Mouse (Mus musculus) liver, embryonic 11.5 days (tissue): ENCODE measurements at regions not wholly inside any gene's neighbourhood (a gene's known extent, or its start where the extent isn't known, plus 50 kb on each side); places are given as distances from the start of the nearest gene placed in this dataset.
A peak's percentile ranks its signal among the peaks of the same experiment; 100 is the strongest.

Experiments used
- ATAC-seq: fragments of 200-750 bp; cut with Nextera tagmentation; replicated peaks from 2 replicates; pipeline ENCODE4 v1.8.0; 2017; ENCODE audit warnings: moderate number of reproducible peaks, mild to moderate bottlenecking, moderate TSS enrichment, moderate library complexity; ENCODE audit not compliant: low FRiP score
- DNase-seq: peaks from one replicate; pipeline ENCODE4 v3.0.0-alpha.2; 2017; ENCODE audit warnings: low spot score
- H3K27ac ChIP-seq: fragments of 300-500 bp; sonication (generic); 2 replicates; pipeline ENCODE4 v1.5.1; 2014; ENCODE audit warnings: mild to moderate bottlenecking, low read depth, low read length, control low read depth
- H3K27me3 ChIP-seq: fragments of 300-500 bp; sonication (generic); replicated peaks from 2 replicates; pipeline ENCODE4 v1.6.1; 2014; ENCODE audit warnings: low read length, mixed read lengths; ENCODE audit not compliant: control insufficient read depth, insufficient read depth
- H3K36me3 ChIP-seq: fragments of 300-500 bp; sonication (generic); 2 replicates; pipeline ENCODE4 v1.6.1; 2014; ENCODE audit warnings: mild to moderate bottlenecking, low read length, moderate library complexity, mixed read lengths; ENCODE audit not compliant: control insufficient read depth, insufficient read depth
- H3K4me1 ChIP-seq: fragments of 300-500 bp; sonication (generic); replicated peaks from 2 replicates; pipeline ENCODE4 v1.6.1; 2014; ENCODE audit warnings: low read length, mixed read lengths; ENCODE audit not compliant: control insufficient read depth, insufficient read depth
- H3K4me2 ChIP-seq: fragments of 300-500 bp; sonication (generic); 2 replicates; pipeline ENCODE4 v1.6.1; 2014; ENCODE audit warnings: mild to moderate bottlenecking, control low read depth, moderate library complexity
- H3K4me3 ChIP-seq: fragments of 300-500 bp; sonication (generic); 2 replicates; pipeline ENCODE4 v1.5.1; 2014; ENCODE audit warnings: low read depth, low read length, control low read depth
- H3K9ac ChIP-seq: fragments of 300-500 bp; sonication (generic); 2 replicates; pipeline ENCODE4 v1.6.1; 2014; ENCODE audit warnings: low read depth, low read length, control low read depth
- H3K9me3 ChIP-seq: fragments of 300-500 bp; sonication (generic); 2 replicates; pipeline ENCODE4 v1.6.1; 2016; ENCODE audit warnings: low read length, inconsistent platforms, mixed read lengths; ENCODE audit not compliant: control insufficient read depth
- WGBS: fragments of 180-500 bp; shearing (Covaris S2); extraction: QIAGEN DNeasy Blood & Tissue Kit; methylation state at CpG from one replicate; pipeline ENCODE4 v1.1.7; 2014; 5-methylcytosine and 5-hydroxymethylcytosine counted together

DNA sequence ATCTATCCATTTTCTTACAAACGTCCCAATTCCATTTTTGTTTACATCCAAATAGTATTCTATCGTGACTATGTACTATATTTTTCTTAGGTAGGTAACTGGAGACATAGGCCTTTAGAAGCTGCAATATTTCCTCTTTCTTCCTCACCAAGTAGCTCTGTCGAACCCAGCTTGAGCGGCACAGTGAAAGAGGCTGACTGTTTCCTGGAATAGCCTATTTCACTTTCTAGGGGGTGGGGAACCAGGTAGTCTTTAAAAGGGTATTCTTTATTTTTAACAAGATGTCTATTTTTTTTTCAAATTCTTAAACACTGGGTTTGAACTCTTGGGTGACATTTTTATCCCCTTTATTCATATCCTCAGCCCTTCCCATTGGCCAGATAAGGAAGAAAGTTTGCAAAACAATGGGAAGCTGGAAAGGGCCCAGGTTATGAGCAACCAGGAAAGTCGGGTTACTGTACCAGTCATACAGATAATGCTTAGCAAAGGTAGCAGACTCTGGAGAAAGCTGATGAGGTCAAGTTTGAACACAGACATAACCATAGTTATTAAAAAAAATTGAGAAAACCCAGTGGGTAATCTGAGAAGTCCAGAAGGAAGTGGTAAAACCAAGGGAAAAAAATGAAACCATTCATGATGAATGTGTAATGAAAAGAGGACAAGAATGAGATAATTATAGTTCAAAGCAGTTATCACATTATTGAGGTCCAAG is 103.3 kb upstream of the Tnfaip3 start:
- H3K9me3 ChIP-seq: no peaks in the 10 kb centered on the region
- H3K27ac ChIP-seq: no peak overlapping the region
- no peak overlapping the region for H3K9ac ChIP-seq
- 62% methylated on average over 5 of the region's 5 CpGs for WGBS
- H3K36me3 ChIP-seq: no peaks in the 10 kb centered on the region
- ATAC-seq: no peak
- H3K27me3 ChIP-seq: no peaks in the 10 kb centered on the region
- no peak overlapping the region for H3K4me3 ChIP-seq
- no peak overlapping the region for H3K4me2 ChIP-seq
- DNase-seq: no peak
- no peaks in the 10 kb centered on the region for H3K4me1 ChIP-seq

DNA sequence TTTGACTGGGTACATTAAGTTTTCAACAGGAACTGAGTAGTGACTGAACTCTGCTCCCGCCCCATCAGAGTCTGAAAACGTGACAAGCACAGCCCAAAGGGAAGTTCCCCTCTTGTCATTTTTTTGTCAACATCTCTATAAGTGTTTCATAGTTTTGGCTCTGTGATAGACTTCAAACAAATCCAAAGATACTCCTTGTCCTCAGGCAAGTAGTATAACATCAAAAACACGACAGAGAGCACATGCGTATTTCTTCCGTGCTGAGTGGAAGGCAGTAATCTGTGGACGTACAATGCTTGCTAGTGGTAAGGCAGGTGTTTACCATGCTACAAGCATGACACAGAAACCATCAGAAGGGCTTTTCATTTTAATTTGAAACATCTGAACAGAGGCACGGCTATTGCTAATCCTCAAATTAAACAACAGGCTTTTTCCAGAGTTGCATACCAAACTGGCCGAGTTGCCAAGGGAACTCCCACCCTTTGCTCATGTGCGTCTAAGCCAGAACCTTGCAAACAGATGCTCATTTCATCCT is 101.7 kb upstream of the Tnfaip3 start:
- Histone ChIP-seq H3K9me3 (no peaks in the 10 kb centered on the region), H3K4me3 (no peak overlapping the region), H3K27ac (no peak overlapping the region), H3K36me3 (no peaks in the 10 kb centered on the region), H3K4me1 (no peaks in the 10 kb centered on the region), H3K9ac (no peak overlapping the region), H3K27me3 (no peaks in the 10 kb centered on the region), H3K4me2 (no peak overlapping the region)
- WGBS: 72% methylated on average over 9 of the region's 9 CpGs
- ATAC-seq (no peak), DNase-seq (no peak)

GRCm38 (mm10) chr10:19112459-19112858 is 97.0 kb upstream of the Tnfaip3 start:
- WGBS: 66% methylated on average over 2 of the region's 2 CpGs
- ATAC-seq: no peak

DNA sequence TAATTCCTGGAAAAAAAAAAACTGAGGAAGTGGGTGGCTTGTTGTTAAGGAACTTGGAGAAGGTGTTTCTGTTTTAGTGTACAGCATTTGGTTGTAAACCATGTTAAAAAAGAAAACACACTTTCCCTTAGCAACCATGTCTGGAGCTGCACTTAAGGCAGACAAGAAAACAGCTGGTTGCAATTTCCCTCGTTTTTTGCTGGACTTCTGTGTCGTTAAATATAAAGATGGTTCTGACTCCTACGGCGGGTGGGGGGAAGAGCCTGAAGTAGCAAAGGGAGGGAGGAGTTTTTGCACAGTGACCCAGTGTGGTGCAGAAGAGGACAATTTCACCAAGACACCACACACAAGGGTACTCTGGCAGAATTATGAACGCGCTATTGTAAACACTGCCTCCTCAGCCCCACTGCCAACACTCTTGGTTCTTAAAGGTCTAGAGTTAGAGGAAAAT is 89.8 kb upstream of the Tnfaip3 start:
- DNase-seq (no peak), ATAC-seq (no peak)
- no peak overlapping the region for H3K27ac ChIP-seq
- no peaks in the 10 kb centered on the region for H3K4me1 ChIP-seq
- no peaks in the 10 kb centered on the region for H3K9me3 ChIP-seq
- H3K4me2 ChIP-seq: no peak overlapping the region
- H3K4me3 ChIP-seq: no peak overlapping the region
- no peaks in the 10 kb centered on the region for H3K36me3 ChIP-seq
- 75% methylated on average over 6 of the region's 6 CpGs for WGBS
- H3K27me3 ChIP-seq: no peaks in the 10 kb centered on the region
- H3K9ac ChIP-seq: no peak overlapping the region

More at GRCm38 (mm10) chr10:19112459-19112858, 97.0 kb upstream of the Tnfaip3 start:
- no peaks in the 10 kb centered on the region for H3K9me3 ChIP-seq
- H3K36me3 ChIP-seq: no peaks in the 10 kb centered on the region
- no peaks in the 10 kb centered on the region for H3K4me1 ChIP-seq
- no peak for DNase-seq
- H3K27me3 ChIP-seq: no peaks in the 10 kb centered on the region
- H3K27ac ChIP-seq: no peak overlapping the region
- H3K9ac ChIP-seq: no peak overlapping the region
- H3K4me3 ChIP-seq: no peak overlapping the region
- H3K4me2 ChIP-seq: no peak overlapping the region

DNA sequence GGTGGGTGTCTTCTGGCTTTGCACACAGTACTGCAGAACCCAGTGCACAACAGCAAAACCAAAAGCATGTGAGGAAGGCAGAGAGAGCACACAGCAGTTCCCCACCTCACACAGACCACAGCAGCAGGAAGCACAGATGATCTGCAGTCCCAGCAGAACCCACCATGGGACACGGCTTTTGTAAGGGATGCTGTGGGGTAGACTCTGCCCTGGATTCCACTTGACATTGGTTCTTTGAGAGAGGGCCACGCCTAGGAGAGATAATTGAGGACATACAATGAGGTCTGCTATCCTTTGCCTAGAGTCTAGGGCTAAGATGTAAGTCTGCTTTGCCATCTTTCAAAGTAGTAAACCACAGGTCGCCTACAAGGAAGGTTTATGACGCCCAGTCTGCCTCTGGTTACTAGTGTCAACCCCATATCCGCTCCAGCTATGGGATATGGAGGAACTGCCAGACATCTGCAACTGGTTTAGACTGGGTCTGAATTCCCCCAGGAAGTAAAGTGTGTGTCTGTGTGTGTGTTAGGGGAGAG is 89.3 kb upstream of the Tnfaip3 start:
- H3K4me2 ChIP-seq: no peak overlapping the region
- H3K4me1 ChIP-seq: no peaks in the 10 kb centered on the region
- no peak for ATAC-seq
- WGBS: 52% methylated on average over 5 of the region's 5 CpGs
- no peaks in the 10 kb centered on the region for H3K9me3 ChIP-seq
- H3K36me3 ChIP-seq: no peaks in the 10 kb centered on the region
- no peak overlapping the region for H3K27ac ChIP-seq
- H3K9ac ChIP-seq: no peak overlapping the region
- H3K27me3 ChIP-seq: no peaks in the 10 kb centered on the region
- no peak overlapping the region for H3K4me3 ChIP-seq
- no peak for DNase-seq

- Histone ChIP-seq H3K36me3 (no peaks in the 10 kb centered on the region), H3K9ac (no peak overlapping the region), H3K4me3 (no peak overlapping the region), H3K27ac (no peak overlapping the region), H3K27me3 (no peaks in the 10 kb centered on the region), H3K9me3 (no peaks in the 10 kb centered on the region), H3K4me2 (no peak overlapping the region), H3K4me1 (no peaks in the 10 kb centered on the region)
- ATAC-seq (no peak), DNase-seq (no peak)
- WGBS: 79% methylated on average over 10 of the region's 10 CpGs
Measured at GRCm38 (mm10) chr10:19099369-19100285, 84.2 kb upstream of the Tnfaip3 start.

- Histone ChIP-seq H3K36me3 (no peaks in the 10 kb centered on the region), H3K4me2 (no peak overlapping the region), H3K27ac (no peak overlapping the region), H3K9ac (no peak overlapping the region), H3K4me3 (no peak overlapping the region), H3K4me1 (no peaks in the 10 kb centered on the region), H3K27me3 (no peaks in the 10 kb centered on the region), H3K9me3 (no peaks in the 10 kb centered on the region)
- 30% methylated on average over 8 of the region's 8 CpGs for WGBS
- ATAC-seq: peak; percentile 75
- peak; percentile 34 for DNase-seq
Measured at GRCm38 (mm10) chr10:19094297-19094696, 78.8 kb upstream of the Tnfaip3 start.

DNA sequence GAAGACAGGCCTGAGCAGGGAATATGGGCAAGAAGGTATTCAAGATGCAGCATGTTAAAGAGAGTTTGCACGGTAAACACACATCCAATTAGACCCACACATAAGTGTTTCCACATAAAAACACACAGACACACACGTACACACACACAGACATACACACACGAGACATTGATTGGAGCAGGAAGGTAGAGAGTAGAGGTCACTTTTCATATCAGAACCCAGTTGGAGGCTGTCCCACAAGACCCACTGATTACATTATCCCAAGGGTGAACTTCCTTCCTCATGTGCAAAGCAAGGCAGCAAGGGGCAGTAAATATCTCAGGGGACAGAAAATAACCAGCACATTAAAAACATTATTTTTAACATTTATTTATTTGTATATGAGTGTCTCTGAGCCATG is 78.2 kb upstream of the Tnfaip3 start:
- no peak for ATAC-seq
- no peak overlapping the region for H3K4me2 ChIP-seq

More for the DNA sequence above, 78.2 kb upstream of the Tnfaip3 start:
- H3K27me3 ChIP-seq: no peaks in the 10 kb centered on the region
- H3K4me3 ChIP-seq: no peak overlapping the region
- no peak for DNase-seq
- 72% methylated on average over 3 of the region's 3 CpGs for WGBS
- no peaks in the 10 kb centered on the region for H3K9me3 ChIP-seq
- H3K9ac ChIP-seq: no peak overlapping the region
- no peak overlapping the region for H3K27ac ChIP-seq
- no peaks in the 10 kb centered on the region for H3K4me1 ChIP-seq
- H3K36me3 ChIP-seq: no peaks in the 10 kb centered on the region
